Mouse (Mus musculus) heart, embryonic 13.5 days (tissue): ENCODE measurements around the gene Gm867. TPM values are rescaled to one million over a fixed set of nuclear protein-coding genes. Genes with fewer than 3 reads are reported as not detected.

Experiments
- ATAC-seq: fragments of 200-750 bp; cut with Nextera tagmentation; 2 replicates; pipeline ENCODE4 v1.8.0; 2017; ENCODE audit warnings: moderate TSS enrichment; ENCODE audit not compliant: insufficient number of reproducible peaks, low FRiP score, low TSS enrichment; ENCODE audit errors: extremely low read depth
- H3K27ac ChIP-seq: fragments of 300-500 bp; sonication (generic); replicated peaks from 2 replicates; pipeline ENCODE4 v1.5.1; 2015; ENCODE audit warnings: moderate library complexity, mild to moderate bottlenecking, inconsistent platforms
- H3K27me3 ChIP-seq: fragments of 300-500 bp; sonication (generic); replicated peaks from 2 replicates; pipeline ENCODE4 v1.6.1; 2015; ENCODE audit warnings: mild to moderate bottlenecking, inconsistent platforms
- H3K36me3 ChIP-seq: fragments of 300-500 bp; sonication (generic); 2 replicates; pipeline ENCODE4 v1.6.1; 2015; ENCODE audit warnings: mild to moderate bottlenecking, inconsistent platforms
- H3K4me1 ChIP-seq: fragments of 300-500 bp; sonication (generic); 2 replicates; pipeline ENCODE4 v1.6.1; 2015; ENCODE audit warnings: inconsistent platforms
- H3K4me2 ChIP-seq: fragments of 300-500 bp; sonication (generic); 2 replicates; pipeline ENCODE4 v1.6.1; 2015; ENCODE audit warnings: inconsistent platforms, mild to moderate bottlenecking, moderate library complexity
- H3K4me3 ChIP-seq: fragments of 300-500 bp; sonication (generic); 2 replicates; pipeline ENCODE4 v1.5.1; 2015; ENCODE audit warnings: moderate library complexity, mild to moderate bottlenecking, inconsistent platforms
- H3K9ac ChIP-seq: fragments of 300-500 bp; sonication (generic); 2 replicates; pipeline ENCODE4 v1.6.1; 2015; ENCODE audit warnings: inconsistent platforms, mild to moderate bottlenecking, moderate library complexity
- H3K9me3 ChIP-seq: fragments of 300-500 bp; sonication (generic); 2 replicates; pipeline ENCODE4 v1.6.1; 2016; ENCODE audit warnings: inconsistent platforms
- WGBS: fragments of 180-500 bp; shearing (Covaris S2); methylation state at CpG from one replicate; pipeline ENCODE4 v1.1.7; 2015; ENCODE audit warnings: mixed read lengths; 5-methylcytosine and 5-hydroxymethylcytosine counted together
- polyA plus RNA-seq: library from polyadenylated mRNA; unstranded; fragments of >200 nt; fragmentation: Nextera tagmentation; extraction: Ambion mirVana; gene quantifications from 2 replicates; pipeline ENCODE4 v1.2.1, GENCODE M21; 2015

Gm867 gene
- polyA plus RNA-seq, 1 experiment from 2014 or later: 1.8 TPM

GRCm38 (mm10) chr10:75915557-75915956, 24.9 kb downstream of the Gm867 start:
- Histone ChIP-seq H3K9ac (no peak overlapping the region), H3K9me3 (no peaks in the 10 kb centered on the region), H3K36me3 (peaks cover 78% of the 10 kb centered on the region), H3K27ac (no peak overlapping the region), H3K27me3 (no peaks in the 10 kb centered on the region), H3K4me3 (no peak overlapping the region), H3K4me2 (no peak overlapping the region), H3K4me1 (peaks cover 52% of the 10 kb centered on the region)
- WGBS: 41% methylated on average over 7 of the region's 7 CpGs
- no peak for ATAC-seq

- no peak overlapping the region for H3K4me2 ChIP-seq
- H3K4me3 ChIP-seq: no peak overlapping the region
- H3K9me3 ChIP-seq: no peaks in the 10 kb centered on the region
- ATAC-seq: no peak
- no peak overlapping the region for H3K27ac ChIP-seq
- no peaks in the 10 kb centered on the region for H3K27me3 ChIP-seq
- 35% methylated on average over 6 of the region's 6 CpGs for WGBS
- H3K9ac ChIP-seq: 0 out of 2 replicates have a peak overlapping the region, but pooled peaks have one; percentile 2
- peaks cover 88% of the 10 kb centered on the region for H3K36me3 ChIP-seq
- H3K4me1 ChIP-seq: peaks cover 27% of the 10 kb centered on the region
These were observed 27.4 kb downstream of the Gm867 start for GRCm38 (mm10) chr10:75913013-75913589.

GRCm38 (mm10) chr10:75910698-75911097, 29.8 kb downstream of the Gm867 start:
- Histone ChIP-seq H3K27me3 (no peaks in the 10 kb centered on the region), H3K4me1 (peaks cover 21% of the 10 kb centered on the region), H3K36me3 (peaks cover 92% of the 10 kb centered on the region), H3K4me2 (no peak overlapping the region), H3K4me3 (no peak overlapping the region), H3K27ac (no peak overlapping the region), H3K9me3 (no peaks in the 10 kb centered on the region), H3K9ac (no peak overlapping the region)
- WGBS: 84% methylated on average over 2 of the region's 2 CpGs
- ATAC-seq: no peak

GRCm38 (mm10) chr10:75906882-75907281, 33.6 kb downstream of the Gm867 start:
- ATAC-seq: no peak
- Histone ChIP-seq H3K36me3 (peaks cover 98% of the 10 kb centered on the region), H3K27ac (no peak overlapping the region), H3K4me2 (no peak overlapping the region), H3K4me1 (no peaks in the 10 kb centered on the region), H3K9me3 (no peaks in the 10 kb centered on the region), H3K4me3 (no peak overlapping the region), H3K9ac (no peak overlapping the region), H3K27me3 (no peaks in the 10 kb centered on the region)
- WGBS: 93% methylated on average over 4 of the region's 4 CpGs

GRCm38 (mm10) chr10:75904391-75904790, 36.1 kb downstream of the Gm867 start:
- Histone ChIP-seq H3K4me1 (peaks cover 6% of the 10 kb centered on the region), H3K4me2 (no peak overlapping the region), H3K9me3 (no peaks in the 10 kb centered on the region), H3K27ac (no peak overlapping the region), H3K27me3 (no peaks in the 10 kb centered on the region), H3K4me3 (no peak overlapping the region), H3K36me3 (peaks cover 96% of the 10 kb centered on the region), H3K9ac (no peak overlapping the region)
- WGBS: 81% methylated on average over 5 of the region's 5 CpGs
- no peak for ATAC-seq

- H3K4me3 ChIP-seq: no peak overlapping the region
- H3K27me3 ChIP-seq: no peaks in the 10 kb centered on the region
- H3K4me1 ChIP-seq: peaks cover 29% of the 10 kb centered on the region
- WGBS: 42% methylated on average over 3 of the region's 3 CpGs
- H3K9ac ChIP-seq: peak overlapping the region; percentile 17
- peaks cover 90% of the 10 kb centered on the region for H3K36me3 ChIP-seq
- H3K4me2 ChIP-seq: no peak overlapping the region
- H3K27ac ChIP-seq: peak overlapping the region; percentile 75
- no peaks in the 10 kb centered on the region for H3K9me3 ChIP-seq
- peak; percentile 40; the same call in 1 of the 2 replicates for ATAC-seq
These were observed 41.6 kb downstream of the Gm867 start for GRCm38 (mm10) chr10:75898846-75899245.

- Histone ChIP-seq H3K9ac (peak overlapping the region; percentile 17; the same call in 1 of the 2 replicates), H3K27me3 (no peaks in the 10 kb centered on the region), H3K36me3 (peaks cover 83% of the 10 kb centered on the region), H3K9me3 (no peaks in the 10 kb centered on the region), H3K4me2 (no peak overlapping the region), H3K4me3 (no peak overlapping the region), H3K4me1 (peaks cover 35% of the 10 kb centered on the region), H3K27ac (peak overlapping the region; percentile 75)
- 77% methylated on average over 6 of the region's 6 CpGs for WGBS
- no peak for ATAC-seq
These were observed 42.4 kb downstream of the Gm867 start for GRCm38 (mm10) chr10:75898039-75898564.

- WGBS: 49% methylated on average over 6 of the region's 6 CpGs
- Histone ChIP-seq H3K27ac (no peak overlapping the region), H3K27me3 (no peaks in the 10 kb centered on the region), H3K4me2 (no peak overlapping the region), H3K4me1 (peaks cover 39% of the 10 kb centered on the region), H3K36me3 (peaks cover 76% of the 10 kb centered on the region), H3K9ac (no peak overlapping the region), H3K9me3 (no peaks in the 10 kb centered on the region), H3K4me3 (no peak overlapping the region)
- no peak for ATAC-seq
These were observed 43.1 kb downstream of the Gm867 start for GRCm38 (mm10) chr10:75897373-75897772.

GRCm38 (mm10) chr10:75896208-75896607, 44.3 kb downstream of the Gm867 start:
- ATAC-seq: no peak
- Histone ChIP-seq H3K27ac (no peak overlapping the region), H3K4me2 (no peak overlapping the region), H3K9ac (no peak overlapping the region), H3K9me3 (no peaks in the 10 kb centered on the region), H3K4me1 (peaks cover 39% of the 10 kb centered on the region), H3K36me3 (peaks cover 64% of the 10 kb centered on the region), H3K27me3 (no peaks in the 10 kb centered on the region), H3K4me3 (no peak overlapping the region)
- WGBS: 93% methylated on average over 1 of the region's 1 CpGs

GRCm38 (mm10) chr10:75895730-75896129, 44.7 kb downstream of the Gm867 start:
- H3K27me3 ChIP-seq: no peaks in the 10 kb centered on the region
- peaks cover 59% of the 10 kb centered on the region for H3K36me3 ChIP-seq
- 89% methylated on average over 5 of the region's 5 CpGs for WGBS

GRCm38 (mm10) chr10:75894601-75895000, 45.9 kb downstream of the Gm867 start:
- 73% methylated on average over 6 of the region's 6 CpGs for WGBS

More at GRCm38 (mm10) chr10:75895730-75896129, 44.7 kb downstream of the Gm867 start:
- Histone ChIP-seq H3K4me1 (peaks cover 39% of the 10 kb centered on the region), H3K9me3 (no peaks in the 10 kb centered on the region), H3K4me3 (no peak overlapping the region), H3K9ac (no peak overlapping the region), H3K4me2 (no peak overlapping the region), H3K27ac (no peak overlapping the region)
- no peak for ATAC-seq

More at GRCm38 (mm10) chr10:75894601-75895000, 45.9 kb downstream of the Gm867 start:
- no peaks in the 10 kb centered on the region for H3K9me3 ChIP-seq
- H3K4me2 ChIP-seq: no peak overlapping the region
- H3K4me1 ChIP-seq: peaks cover 35% of the 10 kb centered on the region
- H3K9ac ChIP-seq: no peak overlapping the region
- ATAC-seq: no peak
- no peak overlapping the region for H3K27ac ChIP-seq
- H3K4me3 ChIP-seq: no peak overlapping the region
- no peaks in the 10 kb centered on the region for H3K27me3 ChIP-seq
- peaks cover 49% of the 10 kb centered on the region for H3K36me3 ChIP-seq
